Mouse (Mus musculus): Measurements from ENCODE around the gene Celf2. TPM values are rescaled to one million over a fixed set of nuclear protein-coding genes. Genes with fewer than 3 reads are reported as not detected.

The Celf2 gene
- polyA plus RNA-seq, 1 experiment from 2014 or later: 182 TPM

GRCm38 (mm10) chr2:7250314-7250713 is 259.0 kb downstream of the Celf2 start:
- Histone ChIP-seq H3K27ac (no peak overlapping the region), H3K9ac (replicated peaks) (no peak overlapping the region), H3K4me2 (replicated peaks) (no peak overlapping the region), H3K36me3 (no peaks in the 10 kb centered on the region), H3K27me3 (no peaks in the 10 kb centered on the region), H3K4me3 (replicated peaks) (no peak overlapping the region), H3K9me3 (no peaks in the 10 kb centered on the region), H3K4me1 (replicated peaks) (no peaks in the 10 kb centered on the region)
- WGBS: 83% methylated on average over 2 of the region's 2 CpGs
- ATAC-seq: no peak

GRCm38 (mm10) chr2:7249002-7249401 is 260.4 kb downstream of the Celf2 start:
- H3K27ac ChIP-seq: no peak overlapping the region
- ATAC-seq: no peak
- H3K36me3 ChIP-seq: no peaks in the 10 kb centered on the region
- no peaks in the 10 kb centered on the region for H3K27me3 ChIP-seq
- no peak overlapping the region for H3K4me3 ChIP-seq (replicated peaks)
- H3K9ac ChIP-seq (replicated peaks): no peak overlapping the region
- H3K4me1 ChIP-seq (replicated peaks): no peaks in the 10 kb centered on the region
- H3K9me3 ChIP-seq: no peaks in the 10 kb centered on the region
- H3K4me2 ChIP-seq (replicated peaks): no peak overlapping the region

- 80% methylated on average over 4 of the region's 4 CpGs for WGBS
Observed at GRCm38 (mm10) chr2:7245958-7246774, 263.2 kb downstream of the Celf2 start.

DNA sequence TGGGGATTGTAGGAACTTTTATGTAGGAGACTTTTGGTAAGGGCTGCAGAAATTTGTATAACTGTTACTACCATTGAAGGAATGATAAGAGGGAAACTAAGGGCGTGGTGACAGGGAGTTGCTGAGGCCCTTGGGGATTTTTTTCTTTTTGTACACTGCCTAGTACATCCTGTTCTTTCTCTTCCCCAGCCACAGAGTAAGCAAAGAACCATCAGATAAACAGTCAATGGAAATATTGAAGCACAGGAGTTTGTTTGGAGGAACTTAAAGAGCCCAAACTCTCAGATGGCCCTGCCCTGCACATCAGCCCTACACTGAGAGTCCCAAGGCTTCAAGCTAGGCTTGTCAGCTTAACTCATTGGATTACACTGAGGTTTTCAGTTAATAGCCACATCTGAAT is 267.2 kb downstream of the Celf2 start:
- H3K9me3 ChIP-seq: no peaks in the 10 kb centered on the region
- no peaks in the 10 kb centered on the region for H3K27me3 ChIP-seq
- H3K27ac ChIP-seq: no peak overlapping the region
- no peak overlapping the region for H3K4me2 ChIP-seq (replicated peaks)
- H3K4me3 ChIP-seq (replicated peaks): no peak overlapping the region
- peaks cover 7% of the 10 kb centered on the region; the same call in 1 of the 2 replicates for H3K4me1 ChIP-seq (replicated peaks)
- 81% methylated on average over 1 of the region's 1 CpGs for WGBS
- no peak for ATAC-seq
- no peaks in the 10 kb centered on the region for H3K36me3 ChIP-seq
- H3K9ac ChIP-seq (replicated peaks): no peak overlapping the region

More at GRCm38 (mm10) chr2:7245958-7246774, 263.2 kb downstream of the Celf2 start:
- Histone ChIP-seq H3K27me3 (no peaks in the 10 kb centered on the region), H3K4me3 (replicated peaks) (no peak overlapping the region), H3K9ac (replicated peaks) (no peak overlapping the region), H3K4me1 (replicated peaks) (peaks cover 7% of the 10 kb centered on the region; the same call in 1 of the 2 replicates), H3K36me3 (no peaks in the 10 kb centered on the region), H3K27ac (no peak overlapping the region), H3K4me2 (replicated peaks) (no peak overlapping the region), H3K9me3 (no peaks in the 10 kb centered on the region)
- ATAC-seq: no peak

DNA sequence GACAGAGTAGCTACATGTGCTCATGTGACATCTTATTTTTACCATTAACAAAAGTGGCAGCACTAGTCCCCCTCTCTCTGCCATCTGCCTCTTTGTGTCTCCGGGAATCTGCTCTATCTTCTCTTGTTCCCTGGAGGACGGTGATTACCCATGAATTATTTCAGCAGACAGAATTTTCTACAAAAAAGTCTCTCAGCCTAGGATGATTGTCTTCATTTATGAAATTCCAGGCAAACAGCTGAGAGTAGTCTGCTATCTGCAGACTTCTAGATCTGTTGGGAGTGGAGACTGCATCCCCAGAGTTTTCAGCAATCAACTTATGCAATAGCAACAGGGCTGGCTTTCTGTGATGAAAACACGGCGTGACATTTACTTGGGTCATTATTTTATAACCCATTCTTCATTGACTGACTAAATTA is 267.8 kb downstream of the Celf2 start:
- Histone ChIP-seq H3K27ac (no peak overlapping the region), H3K9ac (replicated peaks) (no peak overlapping the region), H3K27me3 (no peaks in the 10 kb centered on the region), H3K4me3 (replicated peaks) (no peak overlapping the region), H3K4me2 (replicated peaks) (no peak overlapping the region), H3K9me3 (no peaks in the 10 kb centered on the region), H3K36me3 (no peaks in the 10 kb centered on the region), H3K4me1 (replicated peaks) (peaks cover 7% of the 10 kb centered on the region; the same call in 1 of the 2 replicates)
- WGBS: 47% methylated on average over 4 of the region's 4 CpGs
- ATAC-seq: no peak

DNA sequence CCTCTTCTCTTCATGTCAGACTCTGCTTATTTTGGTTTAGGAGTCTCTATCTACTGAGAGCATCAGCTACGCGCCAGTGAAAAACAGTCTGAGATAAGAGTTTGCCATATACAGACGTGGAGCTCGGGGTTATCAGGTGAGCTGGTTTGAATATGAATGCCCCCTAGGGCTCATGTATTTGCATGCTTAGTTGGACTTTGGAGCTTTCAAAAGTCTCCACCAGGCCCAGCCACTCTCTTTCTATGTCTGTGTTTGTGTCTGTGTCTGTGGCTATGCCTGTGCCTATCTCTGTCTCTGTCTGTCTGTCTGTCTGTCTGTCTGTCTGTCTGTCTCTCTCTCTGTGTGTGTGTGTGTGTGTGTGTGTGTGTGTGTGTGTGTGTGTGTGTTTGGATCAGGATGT is 272.1 kb downstream of the Celf2 start:
- no peaks in the 10 kb centered on the region for H3K9me3 ChIP-seq
- ATAC-seq: no peak
- 94% methylated on average over 4 of the region's 4 CpGs for WGBS

DNA sequence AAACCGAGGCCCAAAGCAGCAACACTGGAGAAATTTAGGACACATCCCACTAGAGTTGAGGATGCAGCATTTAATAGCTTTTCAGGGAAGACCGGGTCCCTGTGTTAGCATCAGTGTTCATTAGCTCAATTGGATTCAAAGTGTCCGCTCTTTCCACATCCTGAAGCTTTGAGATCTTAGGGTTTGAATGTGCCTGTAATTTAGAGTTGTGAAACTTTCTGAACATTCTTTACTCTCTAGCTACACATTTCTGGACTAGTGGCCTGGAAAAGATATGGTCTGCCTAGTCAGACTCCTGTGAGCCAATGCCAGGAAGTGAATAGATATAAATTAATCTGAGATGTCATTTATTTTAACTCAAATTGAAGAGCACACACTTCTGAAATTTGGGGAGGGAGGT is 272.9 kb downstream of the Celf2 start:
- H3K9ac ChIP-seq (replicated peaks): no peak overlapping the region
- WGBS: 91% methylated on average over 3 of the region's 3 CpGs

More for the DNA sequence above, 272.1 kb downstream of the Celf2 start:
- Histone ChIP-seq H3K36me3 (no peaks in the 10 kb centered on the region), H3K27me3 (no peaks in the 10 kb centered on the region), H3K4me1 (replicated peaks) (peaks cover 7% of the 10 kb centered on the region; the same call in 1 of the 2 replicates), H3K9ac (replicated peaks) (no peak overlapping the region), H3K4me3 (replicated peaks) (no peak overlapping the region), H3K27ac (no peak overlapping the region), H3K4me2 (replicated peaks) (no peak overlapping the region)

GRCm38 (mm10) chr2:7235059-7235741 is 274.2 kb downstream of the Celf2 start:
- no peaks in the 10 kb centered on the region for H3K36me3 ChIP-seq
- H3K9me3 ChIP-seq: no peaks in the 10 kb centered on the region
- 90% methylated on average over 4 of the region's 4 CpGs for WGBS
- no peak overlapping the region for H3K4me3 ChIP-seq (replicated peaks)
- H3K27me3 ChIP-seq: no peaks in the 10 kb centered on the region
- H3K27ac ChIP-seq: no peak overlapping the region
- no peak for ATAC-seq
- no peaks in the 10 kb centered on the region for H3K4me1 ChIP-seq (replicated peaks)
- H3K9ac ChIP-seq (replicated peaks): no peak overlapping the region
- H3K4me2 ChIP-seq (replicated peaks): no peak overlapping the region

More for the DNA sequence above, 272.9 kb downstream of the Celf2 start:
- ATAC-seq: no peak
- Histone ChIP-seq H3K4me1 (replicated peaks) (peaks cover 3% of the 10 kb centered on the region; the same call in 1 of the 2 replicates), H3K36me3 (no peaks in the 10 kb centered on the region), H3K27ac (no peak overlapping the region), H3K9me3 (no peaks in the 10 kb centered on the region), H3K4me3 (replicated peaks) (no peak overlapping the region), H3K27me3 (no peaks in the 10 kb centered on the region), H3K4me2 (replicated peaks) (no peak overlapping the region)

DNA sequence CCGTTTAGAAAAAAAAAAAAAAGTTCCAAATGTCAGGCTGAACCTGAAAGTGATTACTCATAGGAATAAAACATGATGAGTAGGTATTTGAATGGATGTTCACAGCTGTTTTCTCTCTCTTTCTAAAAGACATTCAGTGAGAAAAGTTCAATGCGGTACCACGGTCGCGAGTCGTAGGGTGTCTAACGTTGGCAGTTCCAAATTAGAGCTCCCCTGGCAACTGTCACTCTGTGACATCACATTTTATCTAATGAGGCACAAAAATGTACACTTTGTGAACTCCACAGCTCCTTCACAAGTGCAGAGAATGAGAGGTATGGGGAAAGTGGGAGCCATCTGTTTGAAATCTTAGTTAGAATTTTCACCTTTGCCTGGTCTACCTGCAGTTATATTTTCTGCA is 274.8 kb downstream of the Celf2 start:
- WGBS: 92% methylated on average over 7 of the region's 7 CpGs
- no peaks in the 10 kb centered on the region for H3K9me3 ChIP-seq
- no peak for ATAC-seq
- H3K9ac ChIP-seq (replicated peaks): no peak overlapping the region
- no peaks in the 10 kb centered on the region for H3K27me3 ChIP-seq
- no peak overlapping the region for H3K27ac ChIP-seq
- no peaks in the 10 kb centered on the region for H3K36me3 ChIP-seq
- no peaks in the 10 kb centered on the region for H3K4me1 ChIP-seq (replicated peaks)
- no peak overlapping the region for H3K4me2 ChIP-seq (replicated peaks)
- no peak overlapping the region for H3K4me3 ChIP-seq (replicated peaks)

- no peaks in the 10 kb centered on the region for H3K9me3 ChIP-seq
- no peaks in the 10 kb centered on the region for H3K36me3 ChIP-seq
- H3K27ac ChIP-seq: no peak overlapping the region
- 91% methylated on average over 2 of the region's 2 CpGs for WGBS
- H3K4me3 ChIP-seq (replicated peaks): no peak overlapping the region
- H3K9ac ChIP-seq (replicated peaks): no peak overlapping the region
- ATAC-seq: no peak
- no peaks in the 10 kb centered on the region for H3K27me3 ChIP-seq
- no peak overlapping the region for H3K4me2 ChIP-seq (replicated peaks)
- no peaks in the 10 kb centered on the region for H3K4me1 ChIP-seq (replicated peaks)
Observed at GRCm38 (mm10) chr2:7233411-7233810, 276.0 kb downstream of the Celf2 start.

GRCm38 (mm10) chr2:7226785-7227184 is 282.6 kb downstream of the Celf2 start:
- H3K4me3 ChIP-seq (replicated peaks): no peak overlapping the region
- 92% methylated on average over 7 of the region's 7 CpGs for WGBS
- no peak for ATAC-seq

GRCm38 (mm10) chr2:7224346-7225071 is 284.9 kb downstream of the Celf2 start:
- no peak overlapping the region for H3K4me2 ChIP-seq (replicated peaks)

More at GRCm38 (mm10) chr2:7226785-7227184, 282.6 kb downstream of the Celf2 start:
- Histone ChIP-seq H3K36me3 (no peaks in the 10 kb centered on the region), H3K9me3 (no peaks in the 10 kb centered on the region), H3K4me1 (replicated peaks) (0 out of 2 replicates have a peak, but pooled peaks cover 4% of the 10 kb centered on the region), H3K27ac (no peak overlapping the region), H3K4me2 (replicated peaks) (no peak overlapping the region), H3K27me3 (no peaks in the 10 kb centered on the region), H3K9ac (replicated peaks) (no peak overlapping the region)

More at GRCm38 (mm10) chr2:7224346-7225071, 284.9 kb downstream of the Celf2 start:
- Histone ChIP-seq H3K27me3 (no peaks in the 10 kb centered on the region), H3K4me1 (replicated peaks) (0 out of 2 replicates have a peak, but pooled peaks cover 4% of the 10 kb centered on the region), H3K9me3 (no peaks in the 10 kb centered on the region), H3K9ac (replicated peaks) (no peak overlapping the region), H3K27ac (no peak overlapping the region), H3K36me3 (no peaks in the 10 kb centered on the region), H3K4me3 (replicated peaks) (no peak overlapping the region)
- WGBS: 77% methylated on average over 3 of the region's 3 CpGs
- no peak for ATAC-seq
